Mouse (Mus musculus) MEL (cell line): ENCODE measurements around the gene Pfkfb3. TPM values are rescaled to one million over a fixed set of nuclear protein-coding genes. Genes with fewer than 3 reads are reported as not detected.
A peak's percentile ranks its signal among the peaks of the same experiment; 100 is the strongest.

Experiments used
- DNase-seq: peaks from one replicate; pipeline ENCODE4 v3.0.0; 2011; ENCODE audit warnings: low read depth, low spot score
- H3K27ac ChIP-seq: 2 replicates; pipeline ENCODE4 v1.5.1; 2012; ENCODE audit warnings: low read depth, mild to moderate bottlenecking, control low read depth, low read length, moderate library complexity; ENCODE audit not compliant: control insufficient read depth
- H3K27me3 ChIP-seq, 2 experiments: fragments of 150-350 bp in 1 of 2; sonication (generic) in 1 of 2; 2 replicates each; pipeline ENCODE4 v1.6.1; 2012; ENCODE audit warnings: low read length in 2 of 2, mild to moderate bottlenecking in 2 of 2, improper control_type of control experiment in 1 of 2, moderate library complexity in 1 of 2; ENCODE audit not compliant: insufficient read depth in 2 of 2, control insufficient read depth in 1 of 2
- H3K36me3 ChIP-seq, 2 experiments: 2 replicates each; pipeline ENCODE4 v1.6.1; 2012 to 2014; ENCODE audit warnings: low read length in 2 of 2, improper control_type of control experiment in 1 of 2, inconsistent platforms in 1 of 2, mild to moderate bottlenecking in 1 of 2; ENCODE audit not compliant: insufficient read depth in 2 of 2, control insufficient read depth in 1 of 2
- H3K4me1 ChIP-seq, 2 experiments: fragments of 150-350 bp in 1 of 2; sonication (generic) in 1 of 2; 2 replicates each; pipeline ENCODE4 v1.6.1; 2012; ENCODE audit warnings: low read length in 2 of 2, improper control_type of control experiment in 1 of 2, mild to moderate bottlenecking in 1 of 2; ENCODE audit not compliant: insufficient read depth in 2 of 2, control insufficient read depth in 1 of 2
- H3K4me3 ChIP-seq, 2 experiments: fragments of 150-350 bp in 1 of 2; sonication (generic) in 1 of 2; 2 replicates each; pipeline ENCODE4 v1.5.1; 2012; ENCODE audit warnings: low read depth in 2 of 2, low read length in 2 of 2, mild to moderate bottlenecking in 2 of 2, moderate library complexity in 2 of 2, control low read depth in 1 of 2, improper control_type of control experiment in 1 of 2; ENCODE audit not compliant: control insufficient read depth in 1 of 2, insufficient read depth in 1 of 2
- H3K79me2 ChIP-seq: 2 replicates; pipeline ENCODE4 v1.6.1; 2012; ENCODE audit warnings: mild to moderate bottlenecking, low read length, moderate library complexity; ENCODE audit not compliant: control insufficient read depth, poor library complexity, insufficient read depth
- H3K9ac ChIP-seq: 2 replicates; pipeline ENCODE4 v1.6.1; 2012; ENCODE audit warnings: low read depth, mild to moderate bottlenecking, control low read depth, low read length, moderate library complexity; ENCODE audit not compliant: control insufficient read depth, poor library complexity, severe bottlenecking
- H3K9me3 ChIP-seq: fragments of 150-350 bp; sonication (generic); replicated peaks from 2 replicates; pipeline ENCODE4 v1.6.1; 2012; ENCODE audit warnings: mild to moderate bottlenecking, low read length, improper control_type of control experiment, moderate library complexity; ENCODE audit not compliant: insufficient read depth
- BHLHE40 ChIP-seq: IDR thresholded peaks from 2 replicates; pipeline ENCODE4 v1.6.1; 2012; ENCODE audit warnings: low read depth, mild to moderate bottlenecking, inconsistent platforms, low read length, improper control_type of control experiment, borderline replicate concordance
- CHD1 ChIP-seq: IDR thresholded peaks from 2 replicates; pipeline ENCODE4 v1.6.1; 2012; ENCODE audit warnings: low read depth, mild to moderate bottlenecking, inconsistent platforms, low read length, improper control_type of control experiment
- CHD2 ChIP-seq: IDR thresholded peaks from 2 replicates; pipeline ENCODE4 v1.6.1; 2011; ENCODE audit warnings: low read length, improper control_type of control experiment
- CTCF ChIP-seq, 3 experiments: IDR thresholded peaks in 2 of 3; conservative IDR thresholded peaks in 1 of 3; 2 replicates each; pipeline ENCODE4 v1.5.1; 2011 to 2012; ENCODE audit warnings: low read length in 3 of 3, low read depth in 2 of 3, mild to moderate bottlenecking in 2 of 3, improper control_type of control experiment in 1 of 3, inconsistent platforms in 1 of 3, mixed read lengths in 1 of 3, moderate library complexity in 1 of 3; ENCODE audit not compliant: control insufficient read depth in 1 of 3, insufficient read depth in 1 of 3, poor library complexity in 1 of 3, severe bottlenecking in 1 of 3
- E2F4 ChIP-seq: IDR thresholded peaks from 2 replicates; pipeline ENCODE4 v1.6.1; 2011; ENCODE audit warnings: low read depth, low read length, improper control_type of control experiment, borderline replicate concordance
- ELF1 ChIP-seq: IDR thresholded peaks from 2 replicates; pipeline ENCODE4 v1.6.1; 2014; ENCODE audit warnings: low read depth, mild to moderate bottlenecking, inconsistent platforms, low read length, improper control_type of control experiment, moderate library complexity
- EP300 ChIP-seq, 2 experiments: IDR thresholded peaks; 2 replicates each; pipeline ENCODE4 v1.6.1; 2011; ENCODE audit warnings: improper control_type of control experiment in 2 of 2, low read length in 2 of 2, low read depth in 1 of 2, mild to moderate bottlenecking in 1 of 2
- GABPA ChIP-seq: IDR thresholded peaks from 2 replicates; pipeline ENCODE4 v1.6.1; 2012; ENCODE audit warnings: low read depth, mild to moderate bottlenecking, inconsistent platforms, low read length, improper control_type of control experiment, moderate library complexity
- JUND ChIP-seq: IDR thresholded peaks from 2 replicates; pipeline ENCODE4 v1.6.1; 2011; ENCODE audit warnings: low read depth, mild to moderate bottlenecking, improper control_type of control experiment, low read length
- KAT2A ChIP-seq: conservative IDR thresholded peaks from 2 replicates; pipeline ENCODE4 v1.6.1; 2012; ENCODE audit warnings: low read depth, low read length, improper control_type of control experiment, inconsistent platforms
- MAZ ChIP-seq: IDR thresholded peaks from 2 replicates; pipeline ENCODE4 v1.6.1; 2012; ENCODE audit warnings: low read depth, mild to moderate bottlenecking, inconsistent platforms, low read length, improper control_type of control experiment
- MEF2A ChIP-seq: IDR thresholded peaks from 2 replicates; pipeline ENCODE4 v1.6.1; 2014; ENCODE audit warnings: low read depth, mild to moderate bottlenecking, inconsistent platforms, low read length, improper control_type of control experiment; ENCODE audit not compliant: poor library complexity, insufficient replicate concordance, severe bottlenecking; ENCODE audit errors: extremely low read depth
- MXI1 ChIP-seq: IDR thresholded peaks from 2 replicates; pipeline ENCODE4 v1.6.1; 2011; ENCODE audit warnings: mild to moderate bottlenecking, low read depth, low read length, improper control_type of control experiment
- NELFE ChIP-seq: IDR thresholded peaks from 2 replicates; pipeline ENCODE4 v1.6.1; 2011; ENCODE audit warnings: low read depth, low read length, improper control_type of control experiment
- POLR2AphosphoS2 ChIP-seq: IDR thresholded peaks from 2 replicates; pipeline ENCODE4 v1.6.1; 2011; ENCODE audit warnings: low read length, improper control_type of control experiment
- POLR2AphosphoS5 ChIP-seq: IDR thresholded peaks from 2 replicates; pipeline ENCODE4 v1.6.1; 2012; ENCODE audit warnings: low read depth, borderline replicate concordance, mild to moderate bottlenecking, inconsistent platforms, low read length, moderate library complexity, mixed read lengths
- RCOR1 ChIP-seq: IDR thresholded peaks from 2 replicates; pipeline ENCODE4 v1.6.1; 2012; ENCODE audit warnings: low read depth, mild to moderate bottlenecking, inconsistent platforms, low read length, improper control_type of control experiment
- SIN3A ChIP-seq: IDR thresholded peaks from 2 replicates; pipeline ENCODE4 v1.6.1; 2012; ENCODE audit warnings: low read length, improper control_type of control experiment, inconsistent platforms
- TCF12 ChIP-seq: IDR thresholded peaks from 2 replicates; pipeline ENCODE4 v1.6.1; 2014; ENCODE audit warnings: low read depth, mild to moderate bottlenecking, inconsistent platforms, low read length, improper control_type of control experiment, moderate library complexity
- USF1 ChIP-seq: IDR thresholded peaks from 2 replicates; pipeline ENCODE4 v1.6.1; 2014; ENCODE audit warnings: low read depth, mild to moderate bottlenecking, inconsistent platforms, low read length, improper control_type of control experiment, moderate library complexity
- ZC3H11A ChIP-seq: IDR thresholded peaks from 2 replicates; pipeline ENCODE4 v1.6.1; 2012; ENCODE audit warnings: low read depth, mild to moderate bottlenecking, inconsistent platforms, low read length, improper control_type of control experiment
- ZKSCAN1 ChIP-seq: IDR thresholded peaks from 2 replicates; pipeline ENCODE4 v1.6.1; 2012; ENCODE audit warnings: low read depth, mild to moderate bottlenecking, inconsistent platforms, low read length, improper control_type of control experiment, moderate library complexity
- ZMIZ1 ChIP-seq: IDR thresholded peaks from 2 replicates; pipeline ENCODE4 v1.6.1; 2012; ENCODE audit warnings: low read depth, mild to moderate bottlenecking, inconsistent platforms, low read length, improper control_type of control experiment, moderate library complexity
- ZNF384 ChIP-seq: IDR thresholded peaks from 2 replicates; pipeline ENCODE4 v1.6.1; 2012; ENCODE audit warnings: low read depth, mild to moderate bottlenecking, inconsistent platforms, low read length, improper control_type of control experiment
- polyA plus RNA-seq, 2 experiments: library from polyadenylated mRNA; stranded (reverse) in 1 of 2; unstranded in 1 of 2; fragments of >175 nt in 1 of 2; fragments of >200 nt in 1 of 2; gene quantifications; 2 replicates each; pipeline versions ENCODE4 v1.2.1 to v1.2.4; 2012; ENCODE audit warnings: low replicate concordance in 2 of 2, low read depth in 1 of 2; ENCODE audit not compliant: insufficient read length in 2 of 2, insufficient read depth in 1 of 2, missing spikeins in 1 of 2
- total RNA-seq: library from RNA; depleted of rRNA; stranded (reverse); fragments of 300-350 nt; gene quantifications from 2 replicates; pipeline ENCODE4 v1.2.3, GENCODE M21; 2012

The Pfkfb3 gene
- total and polyA plus RNA-seq, 3 experiments = 9.9 to 13.8 TPM; not detected in 1

DNA sequence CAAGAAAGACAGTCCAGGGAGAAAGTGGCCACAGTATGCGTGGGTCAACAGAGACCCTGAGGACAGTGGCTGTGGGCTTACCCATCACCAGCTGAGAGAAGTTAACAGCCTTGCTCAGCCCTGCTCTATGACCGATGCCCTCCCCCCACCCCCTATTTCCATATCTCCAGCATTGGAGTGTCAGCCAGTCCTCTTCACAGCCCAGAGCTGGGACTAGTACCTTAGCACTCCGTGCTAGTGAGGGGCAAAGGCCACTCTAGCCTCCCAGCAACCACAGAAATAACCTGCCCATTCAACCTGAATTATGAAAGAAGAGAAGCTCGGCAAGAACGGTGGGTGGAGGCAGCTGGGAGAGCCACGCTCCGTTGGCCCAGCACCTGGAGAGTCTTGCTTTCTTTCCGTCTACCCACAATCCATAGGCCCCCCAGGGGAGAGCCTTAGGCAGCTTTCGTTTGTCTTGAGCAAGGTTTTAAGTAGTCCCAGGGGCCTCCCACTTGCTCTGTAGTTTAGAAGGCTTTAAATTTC lies 1.5 kb downstream of the Pfkfb3 start:
- peak overlapping the region; percentile 62 to 91 for H3K4me3 ChIP-seq
- peaks cover 9% of the 10 kb centered on the region; the same call in 1 of the 2 replicates for H3K79me2 ChIP-seq
- H3K36me3 ChIP-seq = peaks cover 0 to 2% of the 10 kb centered on the region in 2 experiments; a peak in 1 of 4 replicates
- H3K27ac ChIP-seq = peak overlapping the region; percentile 11; the same call in 1 of the 2 replicates
- TF ChIP-seq POLR2AphosphoS5 (no peak), NELFE (0 out of 2 replicates have a peak, but pooled peaks have one; percentile 22)
- no peaks in the 10 kb centered on the region for H3K27me3 ChIP-seq
- peak; percentile 51 for DNase-seq
- H3K4me1 ChIP-seq = peaks cover 0 to 8% of the 10 kb centered on the region in 2 experiments; a peak in 3 of 4 replicates
- no peaks in the 10 kb centered on the region for H3K9me3 ChIP-seq
- peak overlapping the region; percentile 63 for H3K9ac ChIP-seq

DNA sequence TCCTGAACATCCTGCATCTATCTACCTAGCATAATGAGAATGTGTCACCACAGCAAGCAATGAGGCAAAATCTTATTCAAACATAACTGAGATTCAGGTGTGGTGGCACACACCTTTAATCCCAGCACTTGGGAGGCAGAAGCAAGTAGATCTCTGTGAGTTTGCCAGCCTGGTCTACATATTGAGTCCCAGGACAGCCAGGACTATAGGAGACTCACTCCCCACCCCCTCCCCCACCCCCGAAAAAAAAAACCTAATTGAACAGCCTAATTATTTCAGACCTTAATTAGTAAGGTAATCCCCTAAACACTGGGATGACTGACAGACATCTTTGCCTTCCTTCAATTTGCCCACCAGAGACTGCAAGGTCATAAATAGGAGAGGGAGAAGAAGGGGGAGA lies 2.2 kb downstream of the Pfkfb3 start:
- no peak overlapping the region for H3K27ac ChIP-seq
- DNase-seq = no peak
- H3K9me3 ChIP-seq = no peaks in the 10 kb centered on the region
- H3K4me3 ChIP-seq = no peak overlapping the region
- no peaks in the 10 kb centered on the region for H3K27me3 ChIP-seq
- H3K9ac ChIP-seq = no peak overlapping the region
- peaks cover 0 to 2% of the 10 kb centered on the region in 2 experiments; a peak in 1 of 4 replicates for H3K36me3 ChIP-seq
- peaks cover 9% of the 10 kb centered on the region; the same call in 1 of the 2 replicates for H3K79me2 ChIP-seq
- peaks cover 0 to 11% of the 10 kb centered on the region in 2 experiments; a peak in 3 of 4 replicates for H3K4me1 ChIP-seq
- TF ChIP-seq KAT2A = no peak
- no peak for TF ChIP-seq CTCF (IDR thresholded peaks at IDR 0.05 in 2 of 3, conservative IDR thresholded peaks at IDR 0.05 in 1 of 3; ENCODE audit: control insufficient read depth in 1 of 3, insufficient read depth in 1 of 3, low read depth in 2 of 3, low read length in 3 of 3, poor library complexity in 1 of 3, severe bottlenecking in 1 of 3)
- TF ChIP-seq BHLHE40 = no peak
- no peak for TF ChIP-seq USF1
- TF ChIP-seq NELFE = no peak
- no peak for TF ChIP-seq MAZ
- TF ChIP-seq ZC3H11A = no peak
- no peak for TF ChIP-seq EP300 (IDR thresholded peaks at IDR 0.05; ENCODE audit: low read depth in 1 of 2, low read length in 2 of 2)
- no peak for TF ChIP-seq POLR2AphosphoS2
- no peak for TF ChIP-seq ZMIZ1
- TF ChIP-seq SIN3A = no peak
- no peak for TF ChIP-seq POLR2AphosphoS5
- no peak; the same call in 1 of the 2 replicates for TF ChIP-seq ZNF384
- TF ChIP-seq ELF1 = no peak

DNA sequence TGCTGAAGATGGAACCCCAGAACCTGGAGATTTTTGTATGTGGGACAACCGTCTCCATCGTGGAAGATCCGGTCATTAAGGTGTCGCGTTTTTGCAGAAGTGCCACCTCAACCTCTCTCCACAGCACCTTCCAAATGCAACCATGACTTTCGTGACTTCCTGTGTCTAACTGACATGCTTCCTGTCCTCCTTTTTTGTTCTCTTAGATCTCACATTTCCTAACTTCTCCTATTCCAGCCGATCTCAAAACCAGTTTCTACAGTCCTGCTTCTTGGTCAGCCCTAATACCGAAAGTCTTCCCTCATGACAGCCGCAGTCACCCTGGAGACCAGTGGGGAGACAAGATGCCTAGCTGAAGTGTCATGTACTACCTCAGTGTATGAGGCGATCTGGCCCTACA lies 5.4 kb downstream of the Pfkfb3 start:
- Histone ChIP-seq H3K4me3 (no peak overlapping the region), H3K27ac (no peak overlapping the region), H3K27me3 (no peaks in the 10 kb centered on the region), H3K9me3 (no peaks in the 10 kb centered on the region), H3K4me1 (peaks cover 12 to 31% of the 10 kb centered on the region in 2 experiments), H3K36me3 (peaks cover 0 to 19% of the 10 kb centered on the region in 2 experiments; a peak in 2 of 4 replicates), H3K79me2 (peaks cover 9% of the 10 kb centered on the region; the same call in 1 of the 2 replicates), H3K9ac (no peak overlapping the region)
- DNase-seq = no peak
- no peak for TF ChIP-seq BHLHE40
- no peak for TF ChIP-seq MXI1
- TF ChIP-seq CHD2 = no peak
- no peak for TF ChIP-seq ZMIZ1
- TF ChIP-seq TCF12 = no peak
- TF ChIP-seq JUND = no peak
- no peak for TF ChIP-seq MEF2A
- no peak for TF ChIP-seq GABPA
- TF ChIP-seq E2F4 = no peak
- no peak for TF ChIP-seq ZC3H11A
- no peak for TF ChIP-seq MAZ
- no peak for TF ChIP-seq CHD1
- TF ChIP-seq POLR2AphosphoS5 = no peak
- TF ChIP-seq RCOR1 = no peak
- no peak for TF ChIP-seq ZKSCAN1
- no peak for TF ChIP-seq NELFE
